In genomic region chr5:121089660-121090059, GRCm38 (mm10) we compare ENCODE assay signal across 14 mouse cellular contexts.
DNase-seq lines count a peak whose midpoint lies in the region; ATAC-seq and TF ChIP-seq lines count a peak whose summit lies in the region.
"Had no signal": no experiment of that assay in that cellular context is flagged by ENCODE, and none has a peak within 500 bp of the region (broad histone marks: within the 10 kb centered on the region; RNA-seq: fewer than 3 reads in every experiment).

No protein-coding gene starts in this region.

- H3K9me3 ChIP-seq in hindbrain, postnatal 0 days (ENCODE audit: low read length): no peaks in the 10 kb centered on the region
- H3K9me3 ChIP-seq: heart, embryonic 15.5 days had no signal

- H3K4me3 ChIP-seq in gastrocnemius, adult 2 months: no peak overlapping the region
- H3K4me3 ChIP-seq in hindbrain, postnatal 0 days (ENCODE audit: low read length): no peak overlapping the region
- H3K4me3 ChIP-seq: embryonic facial prominence, embryonic 12.5 days; heart, embryonic 15.5 days; megakaryocyte, embryonic 14.5 days had no signal

- H3K4me1 ChIP-seq in hindbrain, postnatal 0 days (ENCODE audit: insufficient read depth, low read length): no peaks in the 10 kb centered on the region
- H3K4me1 ChIP-seq: embryonic facial prominence, embryonic 12.5 days; heart, embryonic 15.5 days; megakaryocyte, embryonic 14.5 days had no signal

- intact Hi-C loops in gastrocnemius, adult 2 months (cut with DNase I): no loop called here

- H3K4me2 ChIP-seq in hindbrain, postnatal 0 days (ENCODE audit: low read depth, low read length): no peak overlapping the region
- H3K4me2 ChIP-seq: embryonic facial prominence, embryonic 12.5 days; heart, embryonic 15.5 days had no signal

- DNase-seq in gastrocnemius, adult 2 months: peak; percentile 20
- no peak for DNase-seq in gastrocnemius, postnatal 4 days (ENCODE audit: low spot score in 2 of 2)
- DNase-seq in cerebellum, postnatal 14 days: peak; percentile 94 to 97
- peak; percentile 85 for DNase-seq in hindbrain, postnatal 0 days (ENCODE audit: low spot score)
- DNase-seq in retina, postnatal 1 day: peak; percentile 48
- DNase-seq in lung, postnatal 36 days: no peak
- no peak for DNase-seq in T-cell, adult 2 months (ENCODE audit: low spot score)
- DNase-seq in gastrocnemius, postnatal 10 days: no peak
- DNase-seq: adrenal gland, postnatal 14 days; kidney, adult 11 months had no signal

- ATAC-seq in hindbrain, postnatal 0 days: peak; percentile 93

- no peak overlapping the region for H3K9ac ChIP-seq in hindbrain, postnatal 0 days (replicated peaks; ENCODE audit: low read length)
- H3K9ac ChIP-seq: embryonic facial prominence, embryonic 12.5 days; heart, embryonic 15.5 days; liver, embryonic 14.5 days had no signal

- no peaks in the 10 kb centered on the region for H3K27me3 ChIP-seq in hindbrain, postnatal 0 days (ENCODE audit: insufficient read depth, low read length)
- H3K27me3 ChIP-seq: embryonic facial prominence, embryonic 12.5 days; heart, embryonic 15.5 days had no signal

- H3K27ac ChIP-seq in gastrocnemius, adult 2 months: no peak overlapping the region
- H3K27ac ChIP-seq in hindbrain, postnatal 0 days: peak overlapping the region; percentile 52
- H3K27ac ChIP-seq: embryonic facial prominence, embryonic 12.5 days; heart, embryonic 15.5 days; liver, embryonic 14.5 days had no signal

- 27% methylated on average over 7 of the region's 7 CpGs for WGBS in hindbrain, postnatal 0 days

- no peaks in the 10 kb centered on the region for H3K36me3 ChIP-seq in hindbrain, postnatal 0 days (ENCODE audit: insufficient read depth, low read length)
- H3K36me3 ChIP-seq: embryonic facial prominence, embryonic 12.5 days; heart, embryonic 15.5 days had no signal

- no peak for TF ChIP-seq CTCF in gastrocnemius, adult 2 months (IDR thresholded peaks at IDR 0.05)
- TF ChIP-seq CTCF in hindbrain, postnatal 0 days (IDR thresholded peaks at IDR 0.05; ENCODE audit: low read depth): no peak

Comparison
In these comparisons a context has a peak if more than half of its experiments do, and no peak if none do; other contexts are left out.
1. DNase-seq: peak in gastrocnemius, adult 2 months (single experiment), cerebellum, postnatal 14 days (2 of 2), hindbrain, postnatal 0 days (single experiment) and retina, postnatal 1 day (single experiment); none in gastrocnemius, postnatal 4 days (0 of 2), lung, postnatal 36 days (single experiment), T-cell, adult 2 months (single experiment) and gastrocnemius, postnatal 10 days (single experiment).